Mouse (Mus musculus): ENCODE measurements around the gene Rras. TPM values are rescaled to one million over a fixed set of nuclear protein-coding genes. Genes with fewer than 3 reads are reported as not detected.

Rras gene
- total and polyA plus RNA-seq, 3 experiments: 5.0 to 24.1 TPM; not detected in 1

- TF ChIP-seq POLR2AphosphoS5 (IDR thresholded peaks at IDR 0.05; ENCODE audit: borderline replicate concordance, low read depth, low read length) (no peak), HCFC1 (IDR thresholded peaks at IDR 0.05; ENCODE audit: low read depth, low read length) (no peak), GABPA (IDR thresholded peaks at IDR 0.05; ENCODE audit: low read depth, low read length) (no peak)
Measured at GRCm38 (mm10) chr7:44985595-44986191, 32.1 kb upstream of the Rras start (continued).

- peak; percentile 100 for DNase-seq (ENCODE audit: low read depth, low spot score)
- Histone ChIP-seq H3K9ac (ENCODE audit: control insufficient read depth, low read depth, low read length, poor library complexity, severe bottlenecking) (peak within 1 kb of the TSS; percentile 99), H3K36me3 (ENCODE audit: control insufficient read depth in 1 of 2, insufficient read depth in 2 of 2, low read length in 2 of 2) (peaks cover 5 to 10% of the 10 kb centered on the region in 2 experiments), H3K4me1 (ENCODE audit: control insufficient read depth in 1 of 2, insufficient read depth in 2 of 2, low read length in 2 of 2) (peaks cover 0 to 11% of the 10 kb centered on the region in 2 experiments; a peak in 3 of 4 replicates), H3K79me2 (ENCODE audit: control insufficient read depth, insufficient read depth, low read length, poor library complexity) (peaks cover 45% of the 10 kb centered on the region), H3K27ac (ENCODE audit: control insufficient read depth, low read depth, low read length) (peak within 1 kb of the TSS; percentile 86), H3K9me3 (replicated peaks; ENCODE audit: insufficient read depth, low read length) (no peaks in the 10 kb centered on the region), H3K27me3 (ENCODE audit: control insufficient read depth in 1 of 2, insufficient read depth in 2 of 2, low read length in 2 of 2) (no peaks in the 10 kb centered on the region), H3K4me3 (ENCODE audit: control insufficient read depth in 1 of 2, insufficient read depth in 1 of 2, low read depth in 2 of 2, low read length in 2 of 2) (peak within 1 kb of the TSS; percentile 72 to 99)
- TF ChIP-seq JUND (IDR thresholded peaks at IDR 0.05; ENCODE audit: low read depth, low read length) (no peak), KAT2A (conservative IDR thresholded peaks at IDR 0.05; ENCODE audit: low read depth, low read length) (peak; percentile 41; the same call in 1 of the 2 replicates), MAX (IDR thresholded peaks at IDR 0.05; ENCODE audit: low read length) (no peak), MEF2A (IDR thresholded peaks at IDR 0.05; ENCODE audit: extremely low read depth, insufficient replicate concordance, low read depth, low read length, poor library complexity, severe bottlenecking) (no peak), ZMIZ1 (IDR thresholded peaks at IDR 0.05; ENCODE audit: low read depth, low read length) (no peak), TCF12 (IDR thresholded peaks at IDR 0.05; ENCODE audit: low read depth, low read length) (peak; percentile 40), SIN3A (IDR thresholded peaks at IDR 0.05; ENCODE audit: low read length) (no peak; the same call in 1 of the 2 replicates), HCFC1 (IDR thresholded peaks at IDR 0.05; ENCODE audit: low read depth, low read length) (peak; percentile 82), USF1 (IDR thresholded peaks at IDR 0.05; ENCODE audit: low read depth, low read length) (peak; percentile 62), ETS1 (IDR thresholded peaks at IDR 0.05; ENCODE audit: low read depth, low read length) (no peak), CHD1 (IDR thresholded peaks at IDR 0.05; ENCODE audit: low read depth, low read length) (no peak), TAL1 (IDR thresholded peaks at IDR 0.05; ENCODE audit: low read length) (no peak), ZC3H11A (IDR thresholded peaks at IDR 0.05; ENCODE audit: low read depth, low read length) (no peak), MAFK (IDR thresholded peaks at IDR 0.05; ENCODE audit: borderline replicate concordance, low read depth, low read length) (no peak), RCOR1 (IDR thresholded peaks at IDR 0.05; ENCODE audit: low read depth, low read length) (no peak), CHD2 (IDR thresholded peaks at IDR 0.05; ENCODE audit: low read length) (peak; percentile 82; the same call in 1 of the 2 replicates), RAD21 (IDR thresholded peaks at IDR 0.05; ENCODE audit: low read depth, low read length) (no peak), POLR2AphosphoS5 (IDR thresholded peaks at IDR 0.05; ENCODE audit: borderline replicate concordance, low read depth, low read length) (no peak), MYB (IDR thresholded peaks at IDR 0.05; ENCODE audit: low read depth, low read length) (no peak), E2F4 (IDR thresholded peaks at IDR 0.05; ENCODE audit: borderline replicate concordance, low read depth, low read length) (no peak), ZNF384 (IDR thresholded peaks at IDR 0.05; ENCODE audit: low read depth, low read length) (no peak), NELFE (IDR thresholded peaks at IDR 0.05; ENCODE audit: low read depth, low read length) (peak; percentile 88), POLR2A (IDR thresholded peaks at IDR 0.05; ENCODE audit: control insufficient read depth in 1 of 2, insufficient read depth in 1 of 2, low read depth in 1 of 2, low read length in 2 of 2, poor library complexity in 1 of 2) (peak; percentile 50 to 79; a peak in 3 of 4 replicates), UBTF (IDR thresholded peaks at IDR 0.05; ENCODE audit: borderline replicate concordance, insufficient read depth, low read depth, low read length) (no peak), EP300 (IDR thresholded peaks at IDR 0.05; ENCODE audit: low read depth in 1 of 2, low read length in 2 of 2) (no peak), SMC3 (IDR thresholded peaks at IDR 0.05; ENCODE audit: low read depth, low read length) (no peak), POLR2AphosphoS2 (IDR thresholded peaks at IDR 0.05; ENCODE audit: low read length) (no peak), BHLHE40 (IDR thresholded peaks at IDR 0.05; ENCODE audit: borderline replicate concordance, low read depth, low read length) (no peak), CTCF (IDR thresholded peaks at IDR 0.05 in 2 of 3, conservative IDR thresholded peaks at IDR 0.05 in 1 of 3; ENCODE audit: control insufficient read depth in 1 of 3, insufficient read depth in 1 of 3, low read depth in 2 of 3, low read length in 3 of 3, poor library complexity in 1 of 3, severe bottlenecking in 1 of 3) (no peak), GABPA (IDR thresholded peaks at IDR 0.05; ENCODE audit: low read depth, low read length) (no peak), USF2 (IDR thresholded peaks at IDR 0.05; ENCODE audit: borderline replicate concordance in 1 of 2, insufficient read depth in 1 of 2, low read depth in 1 of 2, low read length in 2 of 2) (no peak), MYC (IDR thresholded peaks at IDR 0.05; ENCODE audit: low read depth, low read length) (no peak)
Measured at GRCm38 (mm10) chr7:44986192-44986878, 31.4 kb upstream of the Rras start, which contains the start of gene Prmt1. Prmt1 (minus strand) TSS chr7:44986568.

Measured in MEL (cell line).